Mouse (Mus musculus): ENCODE results near the gene Gm43518.

Gm43518 gene

GRCm38 (mm10) chr5:123933957-123934591 is 6.9 kb downstream of the Gm43518 start:
- no peak for DNase-seq (ENCODE audit: low spot score in 2 of 2)

GRCm38 (mm10) chr5:123935931-123936330 is 8.7 kb downstream of the Gm43518 start:
- DNase-seq (ENCODE audit: low spot score in 2 of 2), result no peak

DNA sequence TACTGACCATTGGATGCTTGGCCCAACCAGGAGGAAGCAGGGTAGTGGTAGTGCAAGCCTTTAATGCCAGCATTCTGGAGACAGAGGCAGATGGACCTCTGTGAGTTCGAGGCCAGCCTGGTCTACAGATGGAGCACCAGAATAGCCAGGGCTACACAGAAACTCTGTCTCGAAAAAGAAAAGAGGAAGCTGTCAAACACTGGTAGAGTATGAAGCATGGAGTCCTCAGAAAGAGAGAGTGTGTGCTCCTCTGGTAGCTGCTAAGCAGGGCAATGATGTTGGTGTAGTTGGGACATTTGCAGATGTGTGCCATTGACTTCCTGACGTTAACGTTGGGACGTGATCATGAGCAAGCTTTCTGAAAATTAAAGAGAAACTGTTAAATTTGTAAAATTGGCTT is 11.3 kb downstream of the Gm43518 start:
- no peak for DNase-seq (ENCODE audit: low spot score in 2 of 2)

DNA sequence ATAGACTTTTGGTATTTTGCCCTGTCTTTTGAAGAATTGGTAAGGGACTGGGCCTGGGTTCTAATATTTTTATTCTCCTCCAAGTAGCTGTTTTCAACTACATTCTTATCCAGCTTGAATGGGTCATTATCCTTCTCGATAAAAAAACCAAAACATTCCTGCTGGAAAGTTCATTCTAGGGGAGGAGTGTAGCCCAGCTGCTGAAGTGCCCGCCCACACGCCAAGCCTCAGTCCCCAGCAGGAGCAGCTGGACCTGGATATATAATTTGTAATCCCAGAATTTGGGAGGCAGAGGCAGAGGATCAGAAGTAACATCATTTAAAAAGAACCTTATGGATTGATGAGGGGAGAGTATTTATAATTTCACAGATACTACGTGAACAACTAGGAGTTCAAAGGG is 19.3 kb downstream of the Gm43518 start:
- DNase-seq (ENCODE audit: low spot score in 2 of 2), result no peak

GRCm38 (mm10) chr5:123947041-123947761 is 20.0 kb downstream of the Gm43518 start:
- no peak for DNase-seq (ENCODE audit: low spot score in 2 of 2)

DNA sequence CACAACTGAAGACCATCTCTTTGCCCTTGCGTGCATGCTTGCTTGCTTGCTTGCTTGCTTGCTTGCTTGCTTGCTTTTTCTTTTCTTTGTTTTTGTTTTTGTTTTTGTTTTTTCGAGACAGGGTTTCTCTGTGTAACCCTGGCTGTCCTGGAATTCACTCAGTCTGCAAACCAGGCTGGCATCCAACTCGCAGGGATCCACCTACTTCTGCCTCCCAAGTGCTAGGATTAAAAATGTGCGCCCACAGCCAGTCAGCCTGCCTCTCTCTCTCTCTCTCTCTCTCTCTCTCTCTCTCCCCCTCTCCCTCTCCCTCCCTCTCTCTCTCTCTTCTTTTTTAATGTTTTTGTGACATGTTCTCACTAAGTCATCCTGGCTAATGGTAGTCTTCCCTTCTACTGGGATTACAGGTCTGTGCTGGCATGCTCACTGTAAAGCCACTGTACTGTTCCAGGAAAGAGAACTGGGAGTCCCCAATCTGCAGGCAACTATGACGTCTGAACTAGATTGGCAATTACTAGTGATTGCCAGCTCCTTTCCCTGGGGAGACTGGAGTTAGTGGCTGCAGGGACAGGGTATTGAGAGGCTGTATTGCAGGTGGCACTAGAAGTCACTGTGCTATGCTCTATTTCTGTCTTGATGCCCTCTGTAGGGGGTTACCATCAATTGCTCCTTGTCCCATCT is 25.3 kb downstream of the Gm43518 start:
- peak in 1 of 2 experiments; percentile 59 for DNase-seq (ENCODE audit: low spot score in 2 of 2)

GRCm38 (mm10) chr5:123957213-123957612 is 30.0 kb downstream of the Gm43518 start:
- no peak for DNase-seq (ENCODE audit: low spot score in 2 of 2)

GRCm38 (mm10) chr5:123959018-123959417 is 31.8 kb downstream of the Gm43518 start:
- no peak for DNase-seq (ENCODE audit: low spot score in 2 of 2)

- no peak for DNase-seq (ENCODE audit: low spot score in 2 of 2)
Measured at GRCm38 (mm10) chr5:123960129-123960528, 32.9 kb downstream of the Gm43518 start.

DNA sequence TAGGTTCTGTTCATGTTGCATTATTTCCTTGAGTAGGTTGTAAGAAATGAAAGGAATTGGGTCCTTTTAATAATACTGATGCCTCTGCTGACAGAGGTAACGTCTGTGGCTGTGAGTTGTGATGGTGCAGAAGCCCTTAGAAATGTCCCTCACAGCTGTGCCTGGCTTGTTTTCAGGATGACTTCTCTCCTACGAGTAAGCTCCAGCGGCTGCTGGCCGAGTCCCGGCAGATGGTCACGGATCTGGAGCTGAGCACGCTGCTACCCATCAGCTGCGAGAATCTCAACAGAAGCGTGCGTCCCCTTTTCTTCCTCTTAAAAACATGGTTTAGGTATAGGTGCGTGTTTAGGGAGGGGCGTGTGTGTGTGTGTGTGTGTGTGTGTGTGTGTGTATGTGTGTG is 33.8 kb downstream of the Gm43518 start:
- no peak for DNase-seq (ENCODE audit: low spot score in 2 of 2)

GRCm38 (mm10) chr5:123964208-123964607 is 37.0 kb downstream of the Gm43518 start:
- DNase-seq (ENCODE audit: low spot score in 2 of 2), result no peak

- DNase-seq (ENCODE audit: low spot score in 2 of 2), result no peak
Measured at GRCm38 (mm10) chr5:123966759-123967158, 39.5 kb downstream of the Gm43518 start.

GRCm38 (mm10) chr5:123968468-123968867 is 41.2 kb downstream of the Gm43518 start:
- no peak for DNase-seq (ENCODE audit: low spot score in 2 of 2)

- DNase-seq (ENCODE audit: low spot score in 2 of 2), result no peak
Measured at GRCm38 (mm10) chr5:123969216-123969615, 42.0 kb downstream of the Gm43518 start.

DNA sequence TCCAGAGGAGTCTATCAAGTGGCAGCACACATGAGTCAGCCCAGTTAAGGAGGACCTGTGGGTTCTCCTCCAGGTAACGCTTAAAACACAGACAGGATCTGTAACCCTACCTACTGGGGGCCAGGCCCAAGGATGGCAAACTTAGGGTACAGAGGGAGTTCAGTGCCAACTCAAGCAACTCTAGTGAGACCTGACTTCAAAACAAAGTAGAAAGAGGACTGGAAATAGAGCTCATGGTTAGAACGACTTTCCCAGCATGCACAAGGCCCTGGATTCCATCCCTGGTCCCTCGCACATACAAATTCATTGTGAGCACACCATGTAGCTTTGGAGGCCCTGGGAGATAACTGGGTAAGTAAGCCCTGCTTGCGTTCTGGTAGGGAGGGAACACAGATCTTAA is 43.4 kb downstream of the Gm43518 start:
- no peak for DNase-seq (ENCODE audit: low spot score in 2 of 2)

DNA sequence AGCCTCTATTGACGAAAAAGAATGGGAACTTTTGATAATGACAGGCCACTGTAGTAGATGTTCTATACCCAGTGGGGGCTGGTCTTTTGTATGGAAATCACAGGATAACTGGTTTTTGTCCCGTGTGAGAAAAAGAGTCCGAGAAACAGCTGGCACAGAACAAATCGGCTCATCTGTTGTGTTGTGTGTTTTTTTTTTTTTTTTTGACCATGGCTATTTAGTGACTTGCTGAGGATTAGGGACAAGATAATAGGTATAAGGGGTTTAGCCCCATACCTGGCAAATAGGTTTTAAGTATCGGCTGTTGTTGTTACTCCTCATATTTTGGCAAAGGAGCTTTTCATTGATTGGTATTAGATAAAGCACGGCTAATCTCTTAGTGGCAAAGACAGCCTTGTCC is 45.2 kb downstream of the Gm43518 start:
- no peak for DNase-seq (ENCODE audit: low spot score in 2 of 2)

- peak; percentile 81 to 84 for DNase-seq (ENCODE audit: low spot score in 2 of 2)
Measured at GRCm38 (mm10) chr5:123973299-123974178, 46.3 kb downstream of the Gm43518 start, which contains the start of gene Hip1r. Hip1r (plus strand) TSS chr5:123973628.

GRCm38 (mm10) chr5:123974179-123974485 is 46.9 kb downstream of the Gm43518 start:
- no peak for DNase-seq (ENCODE audit: low spot score in 2 of 2)

DNA sequence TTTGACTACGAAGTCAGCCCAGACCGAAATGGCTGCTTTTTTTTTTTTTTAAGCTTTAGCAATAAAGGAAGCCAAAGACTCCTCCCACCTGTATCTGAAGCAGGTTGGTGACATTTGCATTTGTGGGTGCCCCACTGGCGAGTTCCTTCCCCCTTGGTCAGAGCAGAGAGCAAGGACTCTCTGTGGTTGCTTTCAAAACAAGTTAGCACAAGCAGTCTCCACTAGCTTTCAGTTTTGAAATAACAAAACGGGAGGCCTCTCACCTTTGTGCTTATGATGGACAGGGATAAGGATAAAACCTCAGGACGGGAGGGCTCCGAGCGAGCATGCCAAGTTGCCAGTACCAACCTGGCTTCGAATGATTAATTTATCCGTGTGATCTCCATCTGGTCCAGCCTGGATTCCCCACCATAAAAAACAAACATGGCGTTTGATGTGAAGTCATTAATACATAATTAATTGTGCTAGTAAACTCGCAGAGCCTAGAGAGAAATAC is 47.4 kb downstream of the Gm43518 start:
- no peak for DNase-seq (ENCODE audit: low spot score in 2 of 2)

- no peak for DNase-seq (ENCODE audit: low spot score in 2 of 2)
Measured at GRCm38 (mm10) chr5:123975668-123976180, 48.5 kb downstream of the Gm43518 start.

- DNase-seq (ENCODE audit: low spot score in 2 of 2), result no peak
Measured at GRCm38 (mm10) chr5:123977231-123977630, 50.0 kb downstream of the Gm43518 start.

DNA sequence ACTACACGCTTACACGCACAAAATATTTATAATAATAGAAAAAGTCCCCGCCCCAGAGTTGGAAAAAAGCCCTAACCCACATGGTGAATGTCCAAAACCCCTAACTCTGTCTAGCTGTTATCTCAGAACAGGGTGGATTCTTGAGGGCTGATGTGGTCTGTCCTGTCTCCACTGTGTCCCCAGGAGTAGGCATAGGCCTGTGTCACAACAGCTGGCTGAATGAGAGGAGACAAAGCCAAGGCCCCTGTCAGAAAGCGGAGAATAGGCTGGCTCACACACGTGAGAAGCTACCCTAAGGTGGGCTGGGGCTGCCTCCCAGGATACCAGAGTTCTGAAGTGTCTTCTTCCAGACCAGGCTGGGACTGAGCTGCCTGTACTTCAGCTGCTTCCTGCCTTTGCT is 50.9 kb downstream of the Gm43518 start:
- no peak for DNase-seq (ENCODE audit: low spot score in 2 of 2)
